Mouse (Mus musculus) heart, adult 2 months (tissue): Measurements from ENCODE around the gene Cd244a.

Experiments
- CTCF ChIP-seq: fragments of 200-600 bp; IDR thresholded peaks from 2 replicates; pipeline ENCODE4 v1.8.1; 2022; ENCODE audit warnings: antibody characterized with exemption, mild to moderate bottlenecking, moderate library complexity
- EP300 ChIP-seq: fragments of 200-500 bp; IDR thresholded peaks from 2 replicates; pipeline ENCODE4 v1.6.1; 2011; ENCODE audit warnings: low read depth, low read length, control low read depth; ENCODE audit not compliant: insufficient read depth
- POLR2A ChIP-seq: fragments of 200-500 bp; IDR thresholded peaks from 2 replicates; pipeline ENCODE4 v1.6.1; 2011; ENCODE audit warnings: mild to moderate bottlenecking, low read depth, low read length, control low read depth; ENCODE audit not compliant: insufficient read depth

DNA sequence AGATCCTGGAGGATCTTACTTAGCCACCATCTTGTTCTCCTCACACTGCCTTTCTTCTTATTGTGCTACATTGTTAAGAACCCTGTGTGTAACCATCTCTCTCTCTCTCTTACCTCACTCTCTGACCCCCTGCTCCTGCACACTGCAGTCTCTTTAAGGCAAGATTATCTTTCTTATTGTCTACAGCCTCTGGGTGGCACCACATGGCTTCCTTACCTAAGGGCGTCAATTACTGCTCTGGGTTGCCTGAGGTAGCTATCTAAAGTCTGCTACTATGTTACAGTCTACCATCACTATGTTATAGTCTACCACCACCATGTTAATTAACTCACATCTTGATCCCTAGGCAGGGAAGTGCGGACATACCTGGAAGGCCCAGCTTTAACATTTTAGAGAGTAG lies 9.4 kb downstream of the Cd244a start:
- TF ChIP-seq POLR2A (no peak), CTCF (no peak), EP300 (no peak)
